Mouse (Mus musculus) thymus, postnatal 0 days (tissue): ENCODE measurements around the gene Gm6882. TPM values are rescaled to one million over a fixed set of nuclear protein-coding genes. Genes with fewer than 3 reads are reported as not detected.
"Not testable (repeated sequence)": the region's sequence is repeated elsewhere in the genome, so short reads cannot be mapped to it uniquely, and the experiment has no call there.

Experiments
- DNase-seq: peaks from one replicate; pipeline ENCODE4 v3.0.0-alpha.2; 2015; ENCODE audit warnings: low spot score
- polyA plus RNA-seq: library from polyadenylated mRNA; unstranded; fragments of >200 nt; fragmentation: Nextera tagmentation; extraction: Ambion mirVana; gene quantifications from 2 replicates; pipeline ENCODE4 v1.2.1, GENCODE M21; 2015

Gene Gm6882
- polyA plus RNA-seq = not detected in 2 replicates

GRCm38 (mm10) chr7:21432645-21433044 lies at the start of gene Gm6882:
TSS of gene Gm6882 (minus strand) at chr7:21432745.
- DNase-seq = not testable (repeated sequence)

Other genes starting within 250 kb of the Gm6882 start
- not detected in 2 replicates for gene Gm5157, start 242.3 kb downstream of the Gm6882 start, polyA plus RNA-seq
- not detected in 2 replicates for gene Vmn1r124, start 172.1 kb downstream of the Gm6882 start, polyA plus RNA-seq
- gene Vmn1r125, start 160.6 kb downstream of the Gm6882 start, polyA plus RNA-seq = not detected in 2 replicates
- not detected in 2 replicates for gene Vmn1r126, start 131.3 kb downstream of the Gm6882 start, polyA plus RNA-seq
- not detected in 2 replicates for gene Vmn1r127, start 112.9 kb downstream of the Gm6882 start, polyA plus RNA-seq
- not detected in 2 replicates for gene Vmn1r128, start 83.4 kb downstream of the Gm6882 start, polyA plus RNA-seq
- not detected in 2 replicates for gene Vmn1r129, start 71.5 kb downstream of the Gm6882 start, polyA plus RNA-seq
- gene Vmn1r130, start 79.0 kb upstream of the Gm6882 start, polyA plus RNA-seq = not detected in 2 replicates
- not detected in 2 replicates for gene Vmn1r131, start 113.3 kb upstream of the Gm6882 start, polyA plus RNA-seq
- not detected in 2 replicates for gene Vmn1r132, start 181.3 kb upstream of the Gm6882 start, polyA plus RNA-seq